Mouse (Mus musculus): ENCODE results near the gene Rexo5. TPM values are rescaled to one million over a fixed set of nuclear protein-coding genes. Genes with fewer than 3 reads are reported as not detected.

Gene Rexo5
- 13.5 and 17.2 TPM in 2 replicates for polyA plus RNA-seq (2015; fragmentation: Nextera tagmentation; extraction: Ambion mirVana)

DNA sequence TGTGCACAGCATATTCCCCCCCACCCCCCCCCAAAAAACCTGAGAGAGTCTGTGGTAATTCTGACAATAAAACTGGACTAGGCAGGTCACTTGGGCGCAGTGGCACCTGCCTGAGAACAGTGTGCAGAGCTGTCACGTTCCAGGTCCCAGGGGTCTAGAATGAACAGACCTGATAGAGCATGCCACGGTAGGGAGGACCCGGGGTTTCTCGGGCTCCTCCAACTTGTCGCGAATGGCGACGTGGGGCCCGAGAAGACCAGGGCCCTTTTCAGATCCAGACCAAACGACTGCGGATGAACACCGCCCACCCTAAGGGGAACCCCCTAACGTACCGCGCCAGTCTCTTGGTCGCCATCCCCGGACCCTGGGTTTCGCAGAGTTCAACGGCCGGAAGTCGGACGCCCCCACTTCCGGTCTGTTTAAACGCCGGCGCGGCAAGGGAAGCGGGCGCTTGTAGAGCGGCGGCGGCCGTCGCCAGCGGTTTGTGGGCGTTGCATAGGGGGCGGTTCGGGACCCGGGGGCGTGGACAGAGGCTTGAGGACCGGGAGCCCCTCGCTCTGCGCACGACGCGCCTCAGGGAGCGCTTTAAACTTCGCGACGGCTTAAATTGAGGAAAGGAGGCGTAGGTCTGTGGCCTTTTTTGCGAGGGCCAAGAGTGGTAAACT is at the start of gene Rexo5, which contains the start of gene Eri2:
Gene Rexo5, plus strand, starts transcription at position 421 of the 665 bp plus-strand sequence.
Gene Eri2, minus strand, starts transcription at position 473 of the 665 bp plus-strand sequence.
- Histone ChIP-seq H3K4me1 (ENCODE audit: control insufficient read depth, insufficient read depth, low read length) (peaks cover 9% of the 10 kb centered on the region), H3K9me3 (replicated peaks; ENCODE audit: control insufficient read depth, low read length) (no peaks in the 10 kb centered on the region), H3K9ac (ENCODE audit: low read length) (peak within 1 kb of the TSS; percentile 90), H3K27ac (ENCODE audit: low read length) (peak within 1 kb of the TSS; percentile 85), H3K27me3 (ENCODE audit: control insufficient read depth, insufficient read depth, low read length) (no peaks in the 10 kb centered on the region), H3K4me2 (ENCODE audit: low read depth, low read length) (peak within 1 kb of the TSS; percentile 91), H3K36me3 (ENCODE audit: control insufficient read depth, insufficient read depth) (peaks cover 8% of the 10 kb centered on the region), H3K4me3 (ENCODE audit: low read length) (peak within 1 kb of the TSS; percentile 84)
- peak; percentile 98 for ATAC-seq (replicated peaks; ENCODE audit: extremely low read depth, insufficient read depth, low FRiP score)
- under 1% methylated on average over 53 of the region's 53 CpGs for WGBS

DNA sequence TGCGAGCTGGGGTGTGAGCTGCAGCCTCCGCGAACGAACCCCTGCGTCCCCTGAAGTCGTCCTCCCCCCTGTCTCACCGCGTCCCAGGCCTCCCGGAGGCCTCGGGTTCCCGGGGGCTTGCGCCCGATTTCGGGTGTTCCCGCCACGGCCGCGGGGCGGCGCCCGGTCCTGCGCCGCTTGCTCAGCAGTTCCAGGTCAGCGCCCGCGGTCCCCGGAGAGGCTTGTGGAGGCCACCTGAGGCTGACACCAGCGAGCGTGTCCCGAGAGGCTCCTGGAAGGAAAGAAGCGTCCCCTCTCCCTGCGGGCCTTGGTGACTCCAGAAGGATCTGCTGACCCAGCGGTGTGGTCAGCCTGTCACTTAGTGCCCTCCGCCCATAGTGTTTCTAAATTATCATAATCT is 49.5 kb upstream of the Rexo5 start:
- H3K9ac ChIP-seq (ENCODE audit: low read length): 0 out of 2 replicates have a peak overlapping the region, but pooled peaks have one; percentile 27
- WGBS: 6% methylated on average over 34 of the region's 34 CpGs
- peaks cover 3% of the 10 kb centered on the region; the same call in 1 of the 2 replicates for H3K27me3 ChIP-seq (ENCODE audit: control insufficient read depth, insufficient read depth, low read length)
- H3K36me3 ChIP-seq (ENCODE audit: control insufficient read depth, insufficient read depth): no peaks in the 10 kb centered on the region
- H3K4me2 ChIP-seq (ENCODE audit: low read depth, low read length): peak overlapping the region; percentile 50
- H3K9me3 ChIP-seq (replicated peaks; ENCODE audit: control insufficient read depth, low read length): no peaks in the 10 kb centered on the region
- peaks cover 4% of the 10 kb centered on the region for H3K4me1 ChIP-seq (ENCODE audit: control insufficient read depth, insufficient read depth, low read length)
- no peak for ATAC-seq (replicated peaks; ENCODE audit: extremely low read depth, insufficient read depth, low FRiP score)
- H3K27ac ChIP-seq (ENCODE audit: low read length): no peak overlapping the region
- peak overlapping the region; percentile 22 for H3K4me3 ChIP-seq (ENCODE audit: low read length)

- WGBS: 76% methylated on average over 1 of the region's 1 CpGs
- Histone ChIP-seq H3K9ac (ENCODE audit: low read length) (no peak overlapping the region), H3K4me3 (ENCODE audit: low read length) (no peak overlapping the region), H3K36me3 (ENCODE audit: control insufficient read depth, insufficient read depth) (no peaks in the 10 kb centered on the region), H3K4me2 (ENCODE audit: low read depth, low read length) (no peak overlapping the region), H3K27me3 (ENCODE audit: control insufficient read depth, insufficient read depth, low read length) (peaks cover 3% of the 10 kb centered on the region; the same call in 1 of the 2 replicates), H3K9me3 (replicated peaks; ENCODE audit: control insufficient read depth, low read length) (no peaks in the 10 kb centered on the region), H3K27ac (ENCODE audit: low read length) (no peak overlapping the region), H3K4me1 (ENCODE audit: control insufficient read depth, insufficient read depth, low read length) (peaks cover 4% of the 10 kb centered on the region)
- no peak for ATAC-seq (replicated peaks; ENCODE audit: extremely low read depth, insufficient read depth, low FRiP score)
These were observed 47.9 kb upstream of the Rexo5 start for GRCm38 (mm10) chr7:119745869-119746268.

GRCm38 (mm10) chr7:119748761-119749160 is 45.0 kb upstream of the Rexo5 start:
- Histone ChIP-seq H3K27me3 (ENCODE audit: control insufficient read depth, insufficient read depth, low read length) (peaks cover 3% of the 10 kb centered on the region; the same call in 1 of the 2 replicates), H3K36me3 (ENCODE audit: control insufficient read depth, insufficient read depth) (no peaks in the 10 kb centered on the region), H3K4me1 (ENCODE audit: control insufficient read depth, insufficient read depth, low read length) (peaks cover 4% of the 10 kb centered on the region), H3K4me3 (ENCODE audit: low read length) (no peak overlapping the region), H3K4me2 (ENCODE audit: low read depth, low read length) (no peak overlapping the region), H3K27ac (ENCODE audit: low read length) (no peak overlapping the region), H3K9me3 (replicated peaks; ENCODE audit: control insufficient read depth, low read length) (no peaks in the 10 kb centered on the region), H3K9ac (ENCODE audit: low read length) (no peak overlapping the region)
- ATAC-seq (replicated peaks; ENCODE audit: extremely low read depth, insufficient read depth, low FRiP score): no peak
- 92% methylated on average over 2 of the region's 2 CpGs for WGBS

DNA sequence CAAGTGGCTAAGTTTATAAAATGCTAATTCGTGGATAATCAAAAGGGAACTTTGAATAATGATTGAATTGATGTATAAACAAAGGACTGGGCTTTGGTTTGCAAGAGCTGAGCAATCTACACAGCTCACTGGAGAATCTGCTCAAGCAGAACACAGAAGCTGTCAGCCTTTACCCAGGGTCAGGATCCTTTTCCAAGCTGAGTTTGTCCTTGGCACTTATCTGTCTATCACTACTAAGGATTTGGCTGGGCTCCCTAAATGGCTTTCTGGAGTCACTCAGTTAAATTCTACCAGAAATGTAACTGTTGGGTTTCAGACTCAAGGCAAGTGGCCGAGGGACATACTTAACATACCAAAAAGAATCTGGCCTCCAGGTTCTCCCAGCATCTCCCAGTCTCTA is 43.9 kb upstream of the Rexo5 start:
- H3K27ac ChIP-seq (ENCODE audit: low read length): no peak overlapping the region
- H3K36me3 ChIP-seq (ENCODE audit: control insufficient read depth, insufficient read depth): no peaks in the 10 kb centered on the region
- no peak overlapping the region for H3K4me3 ChIP-seq (ENCODE audit: low read length)
- H3K4me1 ChIP-seq (ENCODE audit: control insufficient read depth, insufficient read depth, low read length): no peaks in the 10 kb centered on the region
- no peaks in the 10 kb centered on the region for H3K9me3 ChIP-seq (replicated peaks; ENCODE audit: control insufficient read depth, low read length)
- no peak overlapping the region for H3K4me2 ChIP-seq (ENCODE audit: low read depth, low read length)
- H3K27me3 ChIP-seq (ENCODE audit: control insufficient read depth, insufficient read depth, low read length): no peaks in the 10 kb centered on the region
- 31% methylated on average over 2 of the region's 2 CpGs for WGBS
- no peak for ATAC-seq (replicated peaks; ENCODE audit: extremely low read depth, insufficient read depth, low FRiP score)
- no peak overlapping the region for H3K9ac ChIP-seq (ENCODE audit: low read length)

GRCm38 (mm10) chr7:119753696-119754095 is 40.1 kb upstream of the Rexo5 start:
- Histone ChIP-seq H3K27me3 (ENCODE audit: control insufficient read depth, insufficient read depth, low read length) (no peaks in the 10 kb centered on the region), H3K27ac (ENCODE audit: low read length) (no peak overlapping the region), H3K9me3 (replicated peaks; ENCODE audit: control insufficient read depth, low read length) (no peaks in the 10 kb centered on the region), H3K9ac (ENCODE audit: low read length) (no peak overlapping the region), H3K4me3 (ENCODE audit: low read length) (no peak overlapping the region), H3K36me3 (ENCODE audit: control insufficient read depth, insufficient read depth) (no peaks in the 10 kb centered on the region), H3K4me1 (ENCODE audit: control insufficient read depth, insufficient read depth, low read length) (no peaks in the 10 kb centered on the region), H3K4me2 (ENCODE audit: low read depth, low read length) (no peak overlapping the region)
- no peak for ATAC-seq (replicated peaks; ENCODE audit: extremely low read depth, insufficient read depth, low FRiP score)
- 86% methylated on average over 1 of the region's 1 CpGs for WGBS

GRCm38 (mm10) chr7:119760527-119760951 is 33.3 kb upstream of the Rexo5 start, which contains the start of gene Acsm3:
Gene Acsm3, plus strand, starts transcription at chr7:119760923.
- no peak within 1 kb of the TSS for H3K4me3 ChIP-seq (ENCODE audit: low read length)
- H3K9ac ChIP-seq (ENCODE audit: low read length): no peak within 1 kb of the TSS
- H3K9me3 ChIP-seq (replicated peaks; ENCODE audit: control insufficient read depth, low read length): no peaks in the 10 kb centered on the region
- H3K4me1 ChIP-seq (ENCODE audit: control insufficient read depth, insufficient read depth, low read length): no peaks in the 10 kb centered on the region
- no peak for ATAC-seq (replicated peaks; ENCODE audit: extremely low read depth, insufficient read depth, low FRiP score)
- H3K4me2 ChIP-seq (ENCODE audit: low read depth, low read length): no peak within 1 kb of the TSS
- H3K27ac ChIP-seq (ENCODE audit: low read length): no peak within 1 kb of the TSS
- no peaks in the 10 kb centered on the region for H3K27me3 ChIP-seq (ENCODE audit: control insufficient read depth, insufficient read depth, low read length)
- H3K36me3 ChIP-seq (ENCODE audit: control insufficient read depth, insufficient read depth): no peaks in the 10 kb centered on the region
- WGBS: 56% methylated on average over 11 of the region's 11 CpGs

GRCm38 (mm10) chr7:119762166-119762697 is 31.6 kb upstream of the Rexo5 start:
- no peak overlapping the region for H3K9ac ChIP-seq (ENCODE audit: low read length)
- ATAC-seq (replicated peaks; ENCODE audit: extremely low read depth, insufficient read depth, low FRiP score): no peak
- H3K4me3 ChIP-seq (ENCODE audit: low read length): no peak overlapping the region
- H3K4me2 ChIP-seq (ENCODE audit: low read depth, low read length): no peak overlapping the region
- 53% methylated on average over 4 of the region's 4 CpGs for WGBS
- no peaks in the 10 kb centered on the region for H3K4me1 ChIP-seq (ENCODE audit: control insufficient read depth, insufficient read depth, low read length)
- no peaks in the 10 kb centered on the region for H3K36me3 ChIP-seq (ENCODE audit: control insufficient read depth, insufficient read depth)
- no peaks in the 10 kb centered on the region for H3K9me3 ChIP-seq (replicated peaks; ENCODE audit: control insufficient read depth, low read length)
- H3K27ac ChIP-seq (ENCODE audit: low read length): no peak overlapping the region
- H3K27me3 ChIP-seq (ENCODE audit: control insufficient read depth, insufficient read depth, low read length): no peaks in the 10 kb centered on the region

DNA sequence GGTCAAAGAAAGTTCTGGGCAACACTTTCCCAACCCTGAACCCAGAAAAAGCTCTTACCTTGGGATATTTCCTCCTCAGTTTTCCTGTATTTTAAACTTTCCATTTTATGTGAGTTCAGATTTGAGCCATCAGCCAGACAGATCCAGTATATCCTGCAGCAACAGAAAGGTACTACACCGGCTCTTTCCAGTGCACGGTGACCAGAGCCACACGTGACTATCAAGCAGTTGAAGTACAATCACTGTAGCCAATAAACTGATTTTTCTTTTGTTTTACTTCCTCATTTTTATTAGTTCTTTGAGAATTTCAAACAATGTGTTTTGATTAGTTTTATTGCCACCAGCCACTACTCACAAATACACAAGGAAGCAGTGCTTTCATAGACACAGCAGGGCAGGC is 29.4 kb upstream of the Rexo5 start:
- Histone ChIP-seq H3K27me3 (ENCODE audit: control insufficient read depth, insufficient read depth, low read length) (no peaks in the 10 kb centered on the region), H3K4me1 (ENCODE audit: control insufficient read depth, insufficient read depth, low read length) (no peaks in the 10 kb centered on the region), H3K4me3 (ENCODE audit: low read length) (no peak overlapping the region), H3K9ac (ENCODE audit: low read length) (no peak overlapping the region), H3K4me2 (ENCODE audit: low read depth, low read length) (no peak overlapping the region), H3K36me3 (ENCODE audit: control insufficient read depth, insufficient read depth) (no peaks in the 10 kb centered on the region), H3K27ac (ENCODE audit: low read length) (no peak overlapping the region), H3K9me3 (replicated peaks; ENCODE audit: control insufficient read depth, low read length) (no peaks in the 10 kb centered on the region)
- WGBS: 93% methylated on average over 3 of the region's 3 CpGs
- ATAC-seq (replicated peaks; ENCODE audit: extremely low read depth, insufficient read depth, low FRiP score): no peak

All from heart, embryonic 16.5 days (tissue).